Mouse (Mus musculus): Measurements from ENCODE around the gene Lrp1. TPM values are rescaled to one million over a fixed set of nuclear protein-coding genes. Genes with fewer than 3 reads are reported as not detected.

Gene Lrp1
- polyA plus RNA-seq, 1 experiment from 2014 or later: 51.8 TPM

- Histone ChIP-seq H3K27me3 (ENCODE audit: insufficient read depth, poor library complexity, severe bottlenecking) (no peaks in the 10 kb centered on the region), H3K4me3 (no peak overlapping the region), H3K9me3 (no peaks in the 10 kb centered on the region), H3K36me3 (peaks cover 70% of the 10 kb centered on the region), H3K4me1 (peaks cover 70% of the 10 kb centered on the region), H3K27ac (no peak overlapping the region)
- DNase-seq (ENCODE audit: low spot score): no peak
- WGBS: 76% methylated on average over 7 of the region's 7 CpGs
Observed at GRCm38 (mm10) chr10:127592423-127592822, 28.5 kb downstream of the Lrp1 start.

- Histone ChIP-seq H3K4me1 (peaks cover 61% of the 10 kb centered on the region), H3K4me3 (no peak overlapping the region), H3K36me3 (peaks cover 75% of the 10 kb centered on the region), H3K27me3 (ENCODE audit: insufficient read depth, poor library complexity, severe bottlenecking) (no peaks in the 10 kb centered on the region), H3K9me3 (no peaks in the 10 kb centered on the region), H3K27ac (peak overlapping the region; percentile 57; the same call in 1 of the 2 replicates)
- WGBS: 48% methylated on average over 7 of the region's 7 CpGs
- no peak for DNase-seq (ENCODE audit: low spot score)
Observed at GRCm38 (mm10) chr10:127591514-127591913, 29.4 kb downstream of the Lrp1 start.

GRCm38 (mm10) chr10:127590831-127591451 lies 30.0 kb downstream of the Lrp1 start:
- Histone ChIP-seq H3K4me1 (peaks cover 55% of the 10 kb centered on the region), H3K9me3 (no peaks in the 10 kb centered on the region), H3K36me3 (peaks cover 79% of the 10 kb centered on the region), H3K27ac (peak overlapping the region; percentile 57; the same call in 1 of the 2 replicates), H3K4me3 (no peak overlapping the region), H3K27me3 (ENCODE audit: insufficient read depth, poor library complexity, severe bottlenecking) (no peaks in the 10 kb centered on the region)
- no peak for DNase-seq (ENCODE audit: low spot score)
- WGBS: 82% methylated on average over 7 of the region's 7 CpGs

- 89% methylated on average over 12 of the region's 12 CpGs for WGBS
- Histone ChIP-seq H3K4me3 (no peak overlapping the region), H3K4me1 (peaks cover 48% of the 10 kb centered on the region), H3K27ac (no peak overlapping the region), H3K36me3 (peaks cover 83% of the 10 kb centered on the region), H3K27me3 (ENCODE audit: insufficient read depth, poor library complexity, severe bottlenecking) (no peaks in the 10 kb centered on the region), H3K9me3 (no peaks in the 10 kb centered on the region)
- no peak for DNase-seq (ENCODE audit: low spot score)
Observed at GRCm38 (mm10) chr10:127590256-127590655, 30.7 kb downstream of the Lrp1 start.

- no peak for DNase-seq (ENCODE audit: low spot score)
- Histone ChIP-seq H3K27me3 (ENCODE audit: insufficient read depth, poor library complexity, severe bottlenecking) (no peaks in the 10 kb centered on the region), H3K4me3 (no peak overlapping the region), H3K9me3 (no peaks in the 10 kb centered on the region), H3K4me1 (peaks cover 24% of the 10 kb centered on the region), H3K36me3 (peaks cover 83% of the 10 kb centered on the region), H3K27ac (no peak overlapping the region)
- 78% methylated on average over 8 of the region's 8 CpGs for WGBS
Observed at GRCm38 (mm10) chr10:127587776-127588175, 33.2 kb downstream of the Lrp1 start.

- H3K27me3 ChIP-seq (ENCODE audit: insufficient read depth, poor library complexity, severe bottlenecking): no peaks in the 10 kb centered on the region
- peaks cover 88% of the 10 kb centered on the region for H3K36me3 ChIP-seq
- WGBS: 88% methylated on average over 4 of the region's 4 CpGs
- no peak overlapping the region for H3K4me3 ChIP-seq
- H3K27ac ChIP-seq: no peak overlapping the region
- H3K4me1 ChIP-seq: peaks cover 17% of the 10 kb centered on the region
- no peaks in the 10 kb centered on the region for H3K9me3 ChIP-seq
- no peak for DNase-seq (ENCODE audit: low spot score)
Observed at GRCm38 (mm10) chr10:127586209-127586608, 34.7 kb downstream of the Lrp1 start.

GRCm38 (mm10) chr10:127585598-127585997 lies 35.4 kb downstream of the Lrp1 start:
- peaks cover 13% of the 10 kb centered on the region for H3K4me1 ChIP-seq
- no peaks in the 10 kb centered on the region for H3K27me3 ChIP-seq (ENCODE audit: insufficient read depth, poor library complexity, severe bottlenecking)
- no peak for DNase-seq (ENCODE audit: low spot score)
- H3K4me3 ChIP-seq: no peak overlapping the region
- peaks cover 89% of the 10 kb centered on the region for H3K36me3 ChIP-seq
- H3K27ac ChIP-seq: no peak overlapping the region
- no peaks in the 10 kb centered on the region for H3K9me3 ChIP-seq
- 85% methylated on average over 2 of the region's 2 CpGs for WGBS

- peaks cover 23% of the 10 kb centered on the region; the same call in 1 of the 2 replicates for H3K4me1 ChIP-seq
- 77% methylated on average over 8 of the region's 8 CpGs for WGBS
- H3K36me3 ChIP-seq: peaks cover 87% of the 10 kb centered on the region
Observed at GRCm38 (mm10) chr10:127583649-127584048, 37.3 kb downstream of the Lrp1 start.

GRCm38 (mm10) chr10:127581291-127581690 lies 39.7 kb downstream of the Lrp1 start:
- Histone ChIP-seq H3K4me3 (no peak overlapping the region), H3K27me3 (ENCODE audit: insufficient read depth, poor library complexity, severe bottlenecking) (no peaks in the 10 kb centered on the region)

More at GRCm38 (mm10) chr10:127583649-127584048, 37.3 kb downstream of the Lrp1 start:
- H3K4me3 ChIP-seq: no peak overlapping the region
- no peaks in the 10 kb centered on the region for H3K9me3 ChIP-seq
- H3K27ac ChIP-seq: no peak overlapping the region
- DNase-seq (ENCODE audit: low spot score): no peak
- H3K27me3 ChIP-seq (ENCODE audit: insufficient read depth, poor library complexity, severe bottlenecking): no peaks in the 10 kb centered on the region

GRCm38 (mm10) chr10:127577982-127578381 lies 43.0 kb downstream of the Lrp1 start:
- H3K36me3 ChIP-seq: peaks cover 97% of the 10 kb centered on the region
- H3K9me3 ChIP-seq: no peaks in the 10 kb centered on the region
- WGBS: 80% methylated on average over 15 of the region's 15 CpGs
- H3K4me3 ChIP-seq: no peak overlapping the region
- no peak overlapping the region for H3K27ac ChIP-seq
- no peak for DNase-seq (ENCODE audit: low spot score)
- no peaks in the 10 kb centered on the region for H3K27me3 ChIP-seq (ENCODE audit: insufficient read depth, poor library complexity, severe bottlenecking)
- H3K4me1 ChIP-seq: peaks cover 28% of the 10 kb centered on the region

More at GRCm38 (mm10) chr10:127581291-127581690, 39.7 kb downstream of the Lrp1 start:
- H3K9me3 ChIP-seq: no peaks in the 10 kb centered on the region
- H3K36me3 ChIP-seq: peaks cover 95% of the 10 kb centered on the region
- H3K27ac ChIP-seq: no peak overlapping the region
- peaks cover 28% of the 10 kb centered on the region for H3K4me1 ChIP-seq
- no peak for DNase-seq (ENCODE audit: low spot score)
- 68% methylated on average over 9 of the region's 9 CpGs for WGBS

GRCm38 (mm10) chr10:127577156-127577555 lies 43.8 kb downstream of the Lrp1 start:
- H3K4me3 ChIP-seq: no peak overlapping the region
- no peak for DNase-seq (ENCODE audit: low spot score)
- H3K27me3 ChIP-seq (ENCODE audit: insufficient read depth, poor library complexity, severe bottlenecking): no peaks in the 10 kb centered on the region
- no peaks in the 10 kb centered on the region for H3K9me3 ChIP-seq
- H3K27ac ChIP-seq: no peak overlapping the region
- WGBS: 90% methylated on average over 9 of the region's 9 CpGs
- H3K4me1 ChIP-seq: peaks cover 28% of the 10 kb centered on the region
- peaks cover 97% of the 10 kb centered on the region for H3K36me3 ChIP-seq

- Histone ChIP-seq H3K9me3 (no peaks in the 10 kb centered on the region), H3K27ac (peak overlapping the region; percentile 48; the same call in 1 of the 2 replicates), H3K27me3 (ENCODE audit: insufficient read depth, poor library complexity, severe bottlenecking) (no peaks in the 10 kb centered on the region), H3K4me1 (peaks cover 22% of the 10 kb centered on the region), H3K36me3 (peaks cover 96% of the 10 kb centered on the region), H3K4me3 (no peak overlapping the region)
- WGBS: 63% methylated on average over 18 of the region's 18 CpGs
- no peak for DNase-seq (ENCODE audit: low spot score)
Observed at GRCm38 (mm10) chr10:127576381-127576961, 44.5 kb downstream of the Lrp1 start.

- 90% methylated on average over 7 of the region's 7 CpGs for WGBS
- H3K36me3 ChIP-seq: peaks cover 95% of the 10 kb centered on the region
- no peak for DNase-seq (ENCODE audit: low spot score)
- H3K4me1 ChIP-seq: peaks cover 17% of the 10 kb centered on the region
- H3K27me3 ChIP-seq (ENCODE audit: insufficient read depth, poor library complexity, severe bottlenecking): no peaks in the 10 kb centered on the region
- no peaks in the 10 kb centered on the region for H3K9me3 ChIP-seq
- no peak overlapping the region for H3K4me3 ChIP-seq
- no peak overlapping the region for H3K27ac ChIP-seq
Observed at GRCm38 (mm10) chr10:127575741-127576140, 45.2 kb downstream of the Lrp1 start.

Data from heart, embryonic 10.5 days (tissue).